8 mouse cellular contexts compared by ENCODE assay signal in the genomic region with DNA sequence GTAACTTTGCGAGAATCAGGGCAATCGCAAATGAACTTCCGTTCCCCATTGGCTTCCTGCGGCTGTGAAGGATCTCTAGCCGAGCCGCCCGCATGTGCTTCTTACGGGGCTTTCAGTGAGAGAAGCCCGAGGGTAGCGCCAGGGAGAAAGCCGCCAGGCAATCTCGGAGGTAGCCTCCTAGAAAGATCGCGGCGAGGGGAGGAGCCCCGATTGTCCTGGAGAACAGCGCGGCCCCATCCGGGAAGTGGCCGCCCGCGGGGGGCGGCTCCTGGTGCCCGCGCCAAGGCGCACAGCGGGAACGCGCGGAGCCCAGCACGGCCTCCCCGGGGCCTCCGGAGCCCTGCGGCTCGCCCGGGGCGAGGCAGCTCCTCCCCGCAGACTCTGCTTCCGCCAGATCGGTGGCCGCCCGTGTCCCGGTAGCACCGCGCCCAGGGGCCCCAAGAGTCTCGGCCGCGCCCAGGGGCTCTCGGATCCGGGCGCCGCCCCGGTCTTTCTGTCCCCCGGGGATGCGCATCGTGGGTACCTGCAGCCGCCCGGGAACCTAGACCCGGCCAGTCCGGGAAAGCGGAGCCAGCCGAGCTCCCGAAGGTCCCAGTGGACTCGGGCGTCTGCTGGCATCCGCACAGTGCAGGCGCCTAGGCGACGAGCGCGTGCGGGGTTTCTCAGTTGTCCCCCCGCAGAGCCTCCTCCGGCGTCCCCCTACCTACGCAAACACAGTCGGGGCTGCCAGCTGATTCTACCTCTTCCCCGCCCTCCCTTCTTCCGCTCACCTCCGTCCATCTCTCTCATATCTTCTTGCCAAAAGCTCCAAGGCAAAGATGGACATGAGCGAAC.
DNase-seq lines count a peak whose midpoint lies in the region; ATAC-seq lines count a peak whose summit lies in the region.

No protein-coding gene starts in this region.

- peak overlapping the region; percentile 91 for H3K27ac ChIP-seq in hindbrain, embryonic 16.5 days (ENCODE audit: low read depth, low read length)

- no peaks in the 10 kb centered on the region for H3K36me3 ChIP-seq in hindbrain, embryonic 16.5 days (ENCODE audit: control insufficient read depth, insufficient read depth, low read length)

- under 1% methylated on average over 67 of the region's 81 CpGs for WGBS in hindbrain, embryonic 16.5 days

- peak; percentile 88 for DNase-seq in R1 (ENCODE audit: low read depth, low spot score)
- DNase-seq in cerebellum, postnatal 25 days, result peak; percentile 65 to 69
- peak; percentile 54 for DNase-seq in gastrocnemius, adult 18-20 months (ENCODE audit: low spot score)
- peak; percentile 51 to 72 for DNase-seq in left cerebral cortex, adult 18-20 months (ENCODE audit: low spot score in 2 of 2)
- DNase-seq in lung, postnatal 4 days, result peak; percentile 84 to 90
- DNase-seq in right cerebral cortex, adult 18-20 months, result peak; percentile 71
- peak; percentile 77 for DNase-seq in urinary bladder, adult 2 months (ENCODE audit: low spot score)

- H3K4me1 ChIP-seq in hindbrain, embryonic 16.5 days (ENCODE audit: control insufficient read depth, insufficient read depth, low read depth, low read length), result peaks cover 5% of the 10 kb centered on the region; the same call in 1 of the 2 replicates

- H3K4me2 ChIP-seq in hindbrain, embryonic 16.5 days (ENCODE audit: low read length), result peak overlapping the region; percentile 99

- H3K9me3 ChIP-seq in hindbrain, embryonic 16.5 days (ENCODE audit: control insufficient read depth, low read length), result no peaks in the 10 kb centered on the region

- peak; percentile 88 for ATAC-seq in hindbrain, embryonic 16.5 days

- H3K27me3 ChIP-seq in hindbrain, embryonic 16.5 days (replicated peaks; ENCODE audit: control insufficient read depth, insufficient read depth, low read length), result no peaks in the 10 kb centered on the region

- H3K9ac ChIP-seq in hindbrain, embryonic 16.5 days (ENCODE audit: low read depth, low read length), result peak overlapping the region; percentile 86

- H3K4me3 ChIP-seq in hindbrain, embryonic 16.5 days (ENCODE audit: low read length), result peak overlapping the region; percentile 75

Comparison
In these comparisons a context has a peak if more than half of its experiments do, and no peak if none do; other contexts are left out.
1. Peak in every context shown above with its lines: DNase-seq, ATAC-seq, H3K4me3 ChIP-seq and H3K27ac ChIP-seq.